Mouse (Mus musculus) lung, postnatal 0 days (tissue): ENCODE data around the gene Cnot10.

Experiments
- CTCF ChIP-seq: IDR thresholded peaks from 2 replicates; pipeline ENCODE4 v1.5.1; 2016; ENCODE audit warnings: antibody characterized with exemption, mild to moderate bottlenecking
- EP300 ChIP-seq: IDR thresholded peaks from 2 replicates; pipeline ENCODE4 v1.6.1; 2016; ENCODE audit warnings: antibody characterized with exemption, mild to moderate bottlenecking, control low read depth

DNA sequence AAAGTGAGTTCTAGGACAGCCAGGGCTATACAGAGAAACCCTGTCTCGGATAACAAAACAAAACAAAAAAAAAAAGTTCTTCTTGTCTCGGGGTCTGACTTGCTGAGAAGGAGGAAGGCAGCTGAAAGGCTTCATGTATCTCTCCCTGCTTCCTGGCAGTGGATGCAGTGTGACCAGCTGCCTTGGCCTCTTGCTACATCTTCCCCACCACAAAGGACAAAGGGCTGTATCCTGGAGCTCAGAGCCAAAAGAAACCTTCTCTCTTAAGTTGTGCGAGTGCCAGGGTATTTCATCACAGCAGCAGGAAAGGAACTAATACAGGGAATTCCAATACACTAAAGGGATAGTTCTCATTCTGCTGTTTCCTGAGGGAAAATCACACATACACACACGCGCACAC is 38.6 kb upstream of the Cnot10 start:
- TF ChIP-seq CTCF = no peak
- no peak for TF ChIP-seq EP300
